Mouse (Mus musculus): ENCODE measurements around the gene Tssk1.

DNA sequence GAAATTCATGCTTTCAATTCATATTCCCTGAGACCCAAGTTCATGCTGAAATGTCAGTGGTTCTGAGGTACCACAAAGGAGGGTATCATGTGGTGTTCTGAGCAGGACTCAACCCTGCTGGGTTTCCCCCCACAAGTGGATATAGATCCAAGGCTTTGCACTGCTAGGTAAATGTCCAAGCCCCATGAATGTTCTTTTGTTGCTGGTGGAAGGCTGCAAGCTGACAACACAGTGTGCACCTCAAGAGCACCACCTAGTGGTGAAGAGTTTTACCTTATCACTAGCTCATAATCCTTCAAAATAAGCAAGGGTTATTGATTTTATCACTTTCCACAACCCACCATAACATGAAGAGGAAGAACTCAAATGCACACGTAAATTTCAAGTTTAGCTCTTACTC lies 45.1 kb upstream of the Tssk1 start:
- TF ChIP-seq CTCF (conservative IDR thresholded peaks at IDR 0.05; ENCODE audit: insufficient read depth, insufficient read length, low read depth, low read length) (peak; percentile 70), POLR2A (IDR thresholded peaks at IDR 0.05; ENCODE audit: low read depth, low read length) (no peak)

All from kidney, adult 2 months (tissue).